ENCODE assay signal across 10 mouse cellular contexts in the genomic region with DNA sequence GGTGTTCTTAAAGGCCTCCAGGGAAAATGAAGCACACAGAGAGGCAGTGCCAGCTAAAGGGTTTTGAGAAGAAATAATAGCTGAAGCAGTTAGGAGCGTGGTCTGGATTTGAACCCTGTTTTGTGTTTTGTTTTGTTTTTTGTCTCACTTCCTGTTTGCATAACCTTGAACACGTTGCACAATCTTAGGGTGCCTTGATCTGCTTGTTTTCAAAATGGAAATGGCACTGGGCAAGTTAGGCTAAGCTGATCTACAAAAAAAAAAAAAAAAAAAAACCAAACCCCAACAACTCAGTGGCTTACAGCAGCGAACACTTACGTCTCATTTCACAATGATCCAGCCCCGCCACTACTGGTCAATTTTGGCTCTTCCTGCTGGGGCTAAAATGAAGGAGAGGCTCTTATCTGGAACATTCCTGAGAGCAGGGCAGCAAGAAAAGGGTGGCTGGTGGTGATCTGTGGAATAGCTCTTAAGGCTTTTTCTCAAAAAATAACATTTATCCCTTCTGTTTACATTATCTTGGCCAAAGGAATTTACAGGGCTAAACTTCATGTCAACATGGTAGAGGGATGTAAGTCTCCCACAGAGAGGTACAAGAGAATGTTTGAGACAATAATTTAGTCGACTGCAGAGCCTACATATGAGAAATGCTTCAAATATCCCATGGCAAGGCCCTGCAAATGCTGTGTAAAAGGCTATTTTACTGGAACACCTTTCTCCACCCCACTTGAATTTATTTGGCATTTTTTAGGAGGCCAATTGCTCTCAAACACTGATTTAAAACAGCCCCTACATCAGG. TPM values are rescaled to one million over a fixed set of nuclear protein-coding genes. Genes with fewer than 3 reads are reported as not detected.
DNase-seq lines count a peak whose midpoint lies in the region; ATAC-seq and TF ChIP-seq lines count a peak whose summit lies in the region.
"Had no signal": no experiment of that assay in that cellular context is flagged by ENCODE, and none has a peak within 500 bp of the region (broad histone marks: within the 10 kb centered on the region; RNA-seq: fewer than 3 reads in every experiment).

No protein-coding gene starts in this region.

- no peak for TF ChIP-seq CTCF in bone marrow macrophage, adult 2 months (IDR thresholded peaks at IDR 0.05; ENCODE audit: low read depth, low read length)

- H3K4me1 ChIP-seq in kidney, embryonic 14.5 days (ENCODE audit: control insufficient read depth, insufficient read depth, low read length): peaks cover 10% of the 10 kb centered on the region; the same call in 1 of the 2 replicates
- H3K4me1 ChIP-seq in bone marrow macrophage, adult 2 months (ENCODE audit: control insufficient read depth, insufficient read depth, low read length): peaks cover 45% of the 10 kb centered on the region
- H3K4me1 ChIP-seq: hindbrain, embryonic 10.5 days had no signal

- H3K79me2 ChIP-seq in macrophage (ENCODE audit: inconsistent target): no peaks in the 10 kb centered on the region

- WGBS in kidney, embryonic 14.5 days: 35% methylated on average over 6 of the region's 6 CpGs
- 43% methylated on average over 6 of the region's 6 CpGs for WGBS in macrophage (ENCODE audit: missing documents)

- no peak for TF ChIP-seq POLR2A in bone marrow macrophage, adult 2 months (IDR thresholded peaks at IDR 0.05; ENCODE audit: borderline replicate concordance, low read depth, low read length)

- no peak overlapping the region for H3K4me3 ChIP-seq in kidney, embryonic 14.5 days (ENCODE audit: low read length)
- no peak overlapping the region for H3K4me3 ChIP-seq in bone marrow macrophage, adult 2 months (ENCODE audit: insufficient read depth, low read length)
- H3K4me3 ChIP-seq in macrophage (ENCODE audit: inconsistent target): no peak overlapping the region
- H3K4me3 ChIP-seq: hindbrain, embryonic 10.5 days; midbrain, embryonic 15.5 days had no signal

- H3K36me3 ChIP-seq in kidney, embryonic 14.5 days (ENCODE audit: control insufficient read depth, insufficient read depth, low read length): no peaks in the 10 kb centered on the region
- H3K36me3 ChIP-seq in macrophage (ENCODE audit: inconsistent target): no peaks in the 10 kb centered on the region
- H3K36me3 ChIP-seq: hindbrain, embryonic 10.5 days; midbrain, embryonic 15.5 days had no signal

- no peak overlapping the region for H3K9ac ChIP-seq in kidney, embryonic 14.5 days (ENCODE audit: low read depth, low read length)
- H3K9ac ChIP-seq: midbrain, embryonic 15.5 days had no signal

- H3K27ac ChIP-seq in kidney, embryonic 14.5 days (ENCODE audit: low read depth, low read length): peak overlapping the region; percentile 63; the same call in 1 of the 2 replicates
- peak overlapping the region; percentile 60 for H3K27ac ChIP-seq in bone marrow macrophage, adult 2 months (ENCODE audit: insufficient read depth, low read depth, low read length)
- H3K27ac ChIP-seq in macrophage: peak overlapping the region; percentile 29
- H3K27ac ChIP-seq: hindbrain, embryonic 10.5 days; midbrain, embryonic 15.5 days had no signal

- H3K27me3 ChIP-seq in kidney, embryonic 14.5 days (ENCODE audit: control insufficient read depth, insufficient read depth, low read length): no peaks in the 10 kb centered on the region
- H3K27me3 ChIP-seq: midbrain, embryonic 15.5 days had no signal

- no peaks in the 10 kb centered on the region for H3K9me3 ChIP-seq in kidney, embryonic 14.5 days (ENCODE audit: control insufficient read depth, low read length)
- H3K9me3 ChIP-seq: hindbrain, embryonic 10.5 days; midbrain, embryonic 15.5 days had no signal

- no peak overlapping the region for H3K4me2 ChIP-seq in kidney, embryonic 14.5 days (replicated peaks; ENCODE audit: low read depth, low read length)
- H3K4me2 ChIP-seq: midbrain, embryonic 15.5 days had no signal

- no peak for ATAC-seq in kidney, embryonic 14.5 days (ENCODE audit: low FRiP score, low TSS enrichment)
- ATAC-seq in granulocyte monocyte progenitor cell, adult 5-6 weeks (replicated peaks; ENCODE audit: poor library complexity, severe bottlenecking): peak; percentile 27; the same call in 1 of the 2 replicates
- ATAC-seq: midbrain, embryonic 15.5 days had no signal

- no peak for DNase-seq in kidney, postnatal 25 days
- no peak for DNase-seq in spleen, adult 12 weeks (ENCODE audit: low spot score)
- DNase-seq in spleen, adult 18-20 months: no peak
- DNase-seq: thymus, adult 2 months had no signal

RNA-seq across cellular contexts. Expression of gene Myh10, which starts 34.3 kb away (rescaled TPM):
- 115 and 145 TPM in 2 replicates for polyA plus RNA-seq in kidney, embryonic 14.5 days (2014; fragmentation: Nextera tagmentation; extraction: Ambion mirVana)
- polyA plus RNA-seq in bone marrow macrophage, adult 2 months (2012; ENCODE audit: insufficient read depth, insufficient read length, missing spikeins): 0.75 and 1.4 TPM in 2 replicates
- 0.37 TPM in 1 of 2 replicates, not detected in the other for total RNA-seq in granulocyte monocyte progenitor cell, adult 5-6 weeks (2014; fragmentation: Nextera tagmentation)
- total RNA-seq in granulocyte monocyte progenitor cell, adult 5-6 weeks (2017): 0.21 and 0.30 TPM in 2 replicates
- total RNA-seq in macrophage (2018; cell fraction: chromatin; rRNA removed): 10 to 100 TPM in 2 of 26 experiments, 1 to 10 TPM in 20, under 1 TPM in 4; 0.49 to 14.8 (median 3.0) TPM
- total RNA-seq in macrophage (2018; cell fraction: cytosol; rRNA removed): 1 to 10 TPM in 22 of 26 experiments, under 1 TPM in 4; 0.69 to 4.1 (median 2.3) TPM
- total RNA-seq in macrophage (2018; cell fraction: nucleus; rRNA removed): 1 to 10 TPM in 25 of 26 experiments, under 1 TPM in 1; 0.96 to 9.7 (median 2.5) TPM
- 0.59 to 2.5 TPM (median 2.1 TPM) in 3 replicates for polyA plus RNA-seq in macrophage (2018)

Comparison
In these comparisons a context has a peak if more than half of its experiments do, and no peak if none do; other contexts are left out.
1. RNA of gene Myh10, which starts 34.3 kb away (polyA plus RNA-seq): 115 to 145 TPM in kidney, embryonic 14.5 days; 0.59 to 2.5 TPM in macrophage and 0.75 to 1.4 TPM in bone marrow macrophage, adult 2 months; every median in the first group is over 10 times any median in the second.
2. Peak in every context shown above with its lines, with median percentiles within 50 percentile points of each other: H3K27ac ChIP-seq.